Mouse (Mus musculus): ENCODE data around the gene Pik3r5. TPM values are rescaled to one million over a fixed set of nuclear protein-coding genes. Genes with fewer than 3 reads are reported as not detected.

Gene Pik3r5
- polyA plus RNA-seq, 1 experiment from 2014 or later, result 0.24 TPM

DNA sequence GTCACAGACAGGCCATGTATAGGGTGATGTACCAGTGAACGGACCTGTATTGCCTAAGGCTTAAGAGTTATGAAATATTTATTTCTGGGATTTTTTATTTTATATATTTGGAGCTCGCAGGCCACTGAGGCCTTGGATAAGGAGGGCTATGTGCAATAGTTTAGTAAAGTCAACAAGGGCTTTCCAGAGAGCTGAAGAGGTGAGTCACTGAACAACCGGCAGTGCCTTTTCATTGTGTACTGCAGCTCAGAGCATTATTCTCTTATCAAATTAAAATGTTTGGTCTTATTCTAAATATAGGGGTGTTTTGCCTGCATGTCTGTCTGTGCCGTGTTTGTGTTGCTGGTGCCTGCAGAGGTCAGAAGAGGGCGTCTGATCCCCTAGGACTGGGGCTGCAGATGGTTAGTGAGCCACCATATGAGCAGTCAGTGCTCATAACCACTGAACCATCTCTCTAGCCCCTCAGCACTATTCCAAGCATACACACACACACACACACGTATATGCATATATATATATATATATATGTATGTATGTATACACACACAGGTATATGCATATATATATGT is 56.4 kb downstream of the Pik3r5 start:
- H3K4me1 ChIP-seq (replicated peaks; ENCODE audit: control insufficient read depth, insufficient read depth), result no peaks in the 10 kb centered on the region
- H3K4me3 ChIP-seq (ENCODE audit: low read depth, low read length), result no peak overlapping the region
- H3K36me3 ChIP-seq (ENCODE audit: control insufficient read depth, insufficient read depth, low read length), result no peaks in the 10 kb centered on the region
- WGBS, result 46% methylated on average over 6 of the region's 6 CpGs
- no peaks in the 10 kb centered on the region for H3K9me3 ChIP-seq (ENCODE audit: control insufficient read depth, low read length)
- no peaks in the 10 kb centered on the region for H3K27me3 ChIP-seq (ENCODE audit: control insufficient read depth, insufficient read depth, low read length)
- H3K4me2 ChIP-seq (replicated peaks; ENCODE audit: low read depth), result no peak overlapping the region
- no peak for TF ChIP-seq EP300 (optimal IDR thresholded peaks at IDR 0.05)
- TF ChIP-seq CTCF (IDR thresholded peaks at IDR 0.05; ENCODE audit: low read depth), result peak; percentile 46
- no peak overlapping the region for H3K9ac ChIP-seq (ENCODE audit: low read length)
- DNase-seq (ENCODE audit: low spot score), result peak; percentile 37
- 0 out of 2 replicates have a peak overlapping the region, but pooled peaks have one; percentile 49 for H3K27ac ChIP-seq (replicated peaks)
- ATAC-seq (ENCODE audit: low FRiP score, low TSS enrichment), result peak; percentile 81

DNA sequence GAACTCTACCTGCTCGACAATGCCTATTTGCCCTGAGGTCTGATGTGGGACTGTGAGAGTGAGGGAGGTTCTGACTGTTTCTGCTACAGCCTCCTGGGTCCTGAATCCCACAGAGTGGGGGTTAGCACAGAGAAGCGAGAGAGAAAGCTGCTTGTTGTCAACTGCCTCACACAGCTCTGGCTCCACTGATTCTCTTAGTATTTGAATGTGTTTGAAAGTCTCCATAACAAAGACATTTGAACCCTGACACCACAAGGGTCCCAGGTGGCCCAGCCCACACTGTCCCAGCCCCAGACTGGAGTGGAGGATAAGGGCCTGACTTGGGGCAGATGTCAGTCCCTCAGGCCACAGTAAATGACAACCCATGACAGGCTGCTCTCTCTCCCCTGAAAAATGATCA is 57.3 kb downstream of the Pik3r5 start:
- ATAC-seq (ENCODE audit: low FRiP score, low TSS enrichment), result no peak
- Histone ChIP-seq H3K4me3 (ENCODE audit: low read depth, low read length) (no peak overlapping the region), H3K9ac (ENCODE audit: low read length) (no peak overlapping the region), H3K36me3 (ENCODE audit: control insufficient read depth, insufficient read depth, low read length) (no peaks in the 10 kb centered on the region), H3K27me3 (ENCODE audit: control insufficient read depth, insufficient read depth, low read length) (no peaks in the 10 kb centered on the region), H3K4me1 (replicated peaks; ENCODE audit: control insufficient read depth, insufficient read depth) (no peaks in the 10 kb centered on the region), H3K9me3 (ENCODE audit: control insufficient read depth, low read length) (no peaks in the 10 kb centered on the region), H3K4me2 (replicated peaks; ENCODE audit: low read depth) (no peak overlapping the region), H3K27ac (replicated peaks) (no peak overlapping the region)
- TF ChIP-seq EP300 (optimal IDR thresholded peaks at IDR 0.05), result no peak
- no peak for TF ChIP-seq CTCF (IDR thresholded peaks at IDR 0.05; ENCODE audit: low read depth)
- DNase-seq (ENCODE audit: low spot score), result no peak
- WGBS, result 53% methylated on average over 2 of the region's 2 CpGs

DNA sequence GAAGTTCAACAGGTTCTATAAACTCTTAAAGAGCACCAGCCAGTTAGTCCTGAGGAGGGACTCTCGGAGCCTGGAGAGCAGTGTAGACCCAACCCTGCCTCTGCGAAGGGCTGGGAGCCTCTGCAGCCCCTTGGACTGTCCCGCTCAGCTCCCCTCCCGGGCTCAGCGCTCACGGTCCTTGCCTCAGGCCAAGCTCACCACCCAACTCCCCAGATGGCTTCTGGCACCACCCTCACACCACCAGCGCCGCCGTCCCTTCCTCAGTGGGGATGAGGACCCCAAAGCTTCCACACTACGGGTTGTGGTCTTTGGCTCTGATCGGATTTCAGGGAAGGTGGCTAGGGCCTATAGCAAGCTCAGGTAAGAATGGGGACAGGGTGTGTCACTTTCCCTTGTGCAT is 60.7 kb downstream of the Pik3r5 start:
- no peak for ATAC-seq (ENCODE audit: low FRiP score, low TSS enrichment)
- Histone ChIP-seq H3K27ac (replicated peaks) (no peak overlapping the region), H3K9ac (ENCODE audit: low read length) (no peak overlapping the region), H3K4me3 (ENCODE audit: low read depth, low read length) (no peak overlapping the region), H3K4me1 (replicated peaks; ENCODE audit: control insufficient read depth, insufficient read depth) (no peaks in the 10 kb centered on the region), H3K27me3 (ENCODE audit: control insufficient read depth, insufficient read depth, low read length) (no peaks in the 10 kb centered on the region), H3K9me3 (ENCODE audit: control insufficient read depth, low read length) (no peaks in the 10 kb centered on the region), H3K4me2 (replicated peaks; ENCODE audit: low read depth) (no peak overlapping the region), H3K36me3 (ENCODE audit: control insufficient read depth, insufficient read depth, low read length) (no peaks in the 10 kb centered on the region)
- TF ChIP-seq EP300 (optimal IDR thresholded peaks at IDR 0.05), result no peak
- no peak for TF ChIP-seq CTCF (IDR thresholded peaks at IDR 0.05; ENCODE audit: low read depth)
- WGBS, result 88% methylated on average over 10 of the region's 11 CpGs
- DNase-seq (ENCODE audit: low spot score), result no peak

DNA sequence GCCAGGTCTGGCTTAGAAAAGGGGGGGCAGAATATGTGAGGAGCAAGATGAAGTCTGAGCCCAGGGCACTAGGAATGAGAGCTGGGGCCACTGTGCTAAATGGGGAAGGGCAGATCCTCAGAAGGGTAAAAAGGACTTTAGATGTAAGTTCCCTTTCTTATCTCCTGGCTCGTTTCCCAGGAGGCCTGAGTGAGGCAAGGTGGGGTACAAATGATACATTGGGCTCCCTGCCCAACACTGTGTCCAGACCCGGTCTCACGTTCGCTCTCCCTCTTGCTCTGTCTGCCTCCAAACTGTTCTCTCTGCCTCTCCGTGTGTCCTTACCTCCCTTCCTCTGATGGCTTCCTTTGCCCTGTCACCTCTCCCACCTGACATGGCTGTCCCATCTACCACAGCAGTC is 61.8 kb downstream of the Pik3r5 start:
- no peak overlapping the region for H3K9ac ChIP-seq (ENCODE audit: low read length)
- no peaks in the 10 kb centered on the region for H3K9me3 ChIP-seq (ENCODE audit: control insufficient read depth, low read length)
- no peak for ATAC-seq (ENCODE audit: low FRiP score, low TSS enrichment)
- no peak overlapping the region for H3K4me2 ChIP-seq (replicated peaks; ENCODE audit: low read depth)
- peak; percentile 41 for DNase-seq (ENCODE audit: low spot score)
- TF ChIP-seq EP300 (optimal IDR thresholded peaks at IDR 0.05), result no peak
- no peak for TF ChIP-seq CTCF (IDR thresholded peaks at IDR 0.05; ENCODE audit: low read depth)
- H3K4me3 ChIP-seq (ENCODE audit: low read depth, low read length), result no peak overlapping the region
- no peaks in the 10 kb centered on the region for H3K27me3 ChIP-seq (ENCODE audit: control insufficient read depth, insufficient read depth, low read length)
- 39% methylated on average over 5 of the region's 5 CpGs for WGBS
- no peaks in the 10 kb centered on the region for H3K36me3 ChIP-seq (ENCODE audit: control insufficient read depth, insufficient read depth, low read length)
- no peak overlapping the region for H3K27ac ChIP-seq (replicated peaks)
- no peaks in the 10 kb centered on the region for H3K4me1 ChIP-seq (replicated peaks; ENCODE audit: control insufficient read depth, insufficient read depth)

DNA sequence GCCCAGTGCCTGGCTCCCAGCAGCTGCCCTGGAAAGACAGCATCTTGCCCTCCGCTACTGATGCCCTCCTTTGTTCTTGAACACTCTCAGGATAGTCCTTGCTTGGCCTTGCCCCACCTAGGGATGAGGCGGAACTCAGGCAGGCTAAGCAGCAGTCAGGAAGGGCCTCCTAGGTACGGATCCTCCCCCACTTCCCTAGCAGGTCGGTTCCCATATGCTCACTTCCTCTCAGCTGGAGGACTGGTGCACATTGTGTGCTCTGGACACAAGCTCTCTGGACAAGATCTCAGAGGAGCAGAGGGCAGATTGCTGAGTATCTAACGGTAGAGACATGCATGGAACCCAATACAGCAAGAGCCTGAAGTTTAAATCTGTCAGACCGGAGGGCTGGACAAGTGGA is 65.2 kb downstream of the Pik3r5 start:
- WGBS, result 62% methylated on average over 6 of the region's 6 CpGs
- no peak for TF ChIP-seq CTCF (IDR thresholded peaks at IDR 0.05; ENCODE audit: low read depth)
- no peak for TF ChIP-seq EP300 (optimal IDR thresholded peaks at IDR 0.05)
- Histone ChIP-seq H3K9ac (ENCODE audit: low read length) (no peak overlapping the region), H3K27me3 (ENCODE audit: control insufficient read depth, insufficient read depth, low read length) (no peaks in the 10 kb centered on the region), H3K27ac (replicated peaks) (no peak overlapping the region), H3K36me3 (ENCODE audit: control insufficient read depth, insufficient read depth, low read length) (no peaks in the 10 kb centered on the region), H3K4me3 (ENCODE audit: low read depth, low read length) (no peak overlapping the region), H3K4me2 (replicated peaks; ENCODE audit: low read depth) (no peak overlapping the region), H3K4me1 (replicated peaks; ENCODE audit: control insufficient read depth, insufficient read depth) (no peaks in the 10 kb centered on the region), H3K9me3 (ENCODE audit: control insufficient read depth, low read length) (no peaks in the 10 kb centered on the region)
- ATAC-seq (ENCODE audit: low FRiP score, low TSS enrichment) (no peak), DNase-seq (ENCODE audit: low spot score) (no peak)

DNA sequence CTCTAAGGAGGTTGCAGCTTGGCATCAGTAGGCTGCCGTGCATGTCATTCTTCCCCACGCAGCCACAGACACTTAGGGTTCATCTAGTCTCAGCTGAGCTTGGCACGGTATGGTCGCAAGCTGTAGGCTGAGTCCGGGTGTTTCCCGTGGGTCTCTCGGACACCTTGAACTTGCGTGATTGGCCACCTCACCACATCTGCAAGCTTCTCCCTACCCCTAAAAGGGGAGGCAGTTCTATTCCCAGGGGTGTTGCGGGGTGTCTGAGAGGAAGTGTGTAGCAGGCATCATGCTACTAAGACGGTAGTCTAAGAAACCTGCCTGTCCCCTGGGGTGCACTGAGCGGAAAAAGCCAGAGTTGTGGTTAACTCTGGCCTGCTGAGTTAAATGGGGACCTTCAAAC is 66.6 kb downstream of the Pik3r5 start:
- Histone ChIP-seq H3K4me1 (replicated peaks; ENCODE audit: control insufficient read depth, insufficient read depth) (no peaks in the 10 kb centered on the region), H3K9me3 (ENCODE audit: control insufficient read depth, low read length) (no peaks in the 10 kb centered on the region), H3K9ac (ENCODE audit: low read length) (no peak overlapping the region), H3K27ac (replicated peaks) (no peak overlapping the region), H3K4me2 (replicated peaks; ENCODE audit: low read depth) (no peak overlapping the region), H3K27me3 (ENCODE audit: control insufficient read depth, insufficient read depth, low read length) (no peaks in the 10 kb centered on the region), H3K36me3 (ENCODE audit: control insufficient read depth, insufficient read depth, low read length) (no peaks in the 10 kb centered on the region), H3K4me3 (ENCODE audit: low read depth, low read length) (no peak overlapping the region)
- WGBS, result 91% methylated on average over 11 of the region's 11 CpGs
- ATAC-seq (ENCODE audit: low FRiP score, low TSS enrichment), result no peak
- DNase-seq (ENCODE audit: low spot score), result no peak
- TF ChIP-seq CTCF (IDR thresholded peaks at IDR 0.05; ENCODE audit: low read depth) (no peak), EP300 (optimal IDR thresholded peaks at IDR 0.05) (no peak)

Measured in stomach, postnatal 0 days (tissue).